Mouse (Mus musculus): ENCODE measurements around the gene Grk2. TPM values are rescaled to one million over a fixed set of nuclear protein-coding genes. Genes with fewer than 3 reads are reported as not detected.

Gene Grk2
- polyA plus RNA-seq (2015; fragmentation: Nextera tagmentation; extraction: Ambion mirVana), result 18.0 and 20.0 TPM in 2 replicates

DNA sequence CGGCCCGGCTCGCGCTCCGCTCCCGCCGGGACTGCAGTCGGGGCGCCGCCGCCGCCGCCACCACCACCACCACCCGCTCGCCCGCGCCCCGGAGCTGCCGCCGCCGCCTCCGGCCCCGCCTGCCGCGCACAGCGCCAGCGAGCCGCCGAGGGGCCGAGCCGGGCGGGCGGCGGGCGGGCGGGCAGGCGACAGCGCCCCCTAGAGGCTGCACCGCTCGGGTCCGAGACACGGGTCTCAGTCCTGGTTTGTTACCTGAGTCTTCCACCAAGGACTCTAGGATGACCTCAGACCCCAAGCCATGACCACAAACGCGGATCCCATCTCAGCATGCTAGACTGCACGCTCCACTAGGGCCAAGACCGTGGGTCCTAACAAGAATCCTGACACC, at the start of gene Grk2:
Grk2 (minus strand) TSS at position 33 of the 388 bp plus-strand sequence.
- peak within 1 kb of the TSS; percentile 77 for H3K4me2 ChIP-seq (ENCODE audit: low read depth, low read length)
- H3K36me3 ChIP-seq (ENCODE audit: control insufficient read depth, insufficient read depth, low read length), result no peaks in the 10 kb centered on the region
- peak within 1 kb of the TSS; percentile 99 for H3K9ac ChIP-seq (ENCODE audit: low read length)
- peak within 1 kb of the TSS; percentile 76 for H3K27ac ChIP-seq (ENCODE audit: low read length)
- under 1% methylated on average over 37 of the region's 46 CpGs for WGBS
- no peaks in the 10 kb centered on the region for H3K27me3 ChIP-seq (ENCODE audit: control insufficient read depth, insufficient read depth, low read length)
- H3K9me3 ChIP-seq (replicated peaks; ENCODE audit: control insufficient read depth, low read length), result no peaks in the 10 kb centered on the region
- ATAC-seq (ENCODE audit: insufficient read depth, low FRiP score), result peak; percentile 79
- H3K4me3 ChIP-seq (replicated peaks; ENCODE audit: low read length), result peak within 1 kb of the TSS; percentile 98
- H3K4me1 ChIP-seq (ENCODE audit: control insufficient read depth, insufficient read depth, low read length), result peaks cover 44% of the 10 kb centered on the region

- H3K27me3 ChIP-seq (ENCODE audit: control insufficient read depth, insufficient read depth, low read length), result no peaks in the 10 kb centered on the region
- peaks cover 18% of the 10 kb centered on the region for H3K36me3 ChIP-seq (ENCODE audit: control insufficient read depth, insufficient read depth, low read length)
- no peak overlapping the region for H3K9ac ChIP-seq (ENCODE audit: low read length)
- H3K4me1 ChIP-seq (ENCODE audit: control insufficient read depth, insufficient read depth, low read length), result no peaks in the 10 kb centered on the region
- no peak overlapping the region for H3K4me3 ChIP-seq (replicated peaks; ENCODE audit: low read length)
- WGBS, result 89% methylated on average over 2 of the region's 2 CpGs
- H3K4me2 ChIP-seq (ENCODE audit: low read depth, low read length), result no peak overlapping the region
- no peak overlapping the region for H3K27ac ChIP-seq (ENCODE audit: low read length)
- no peak for ATAC-seq (ENCODE audit: insufficient read depth, low FRiP score)
- no peaks in the 10 kb centered on the region for H3K9me3 ChIP-seq (replicated peaks; ENCODE audit: control insufficient read depth, low read length)
Observed at GRCm38 (mm10) chr19:4349455-4349854, 43.4 kb upstream of the Grk2 start.

DNA sequence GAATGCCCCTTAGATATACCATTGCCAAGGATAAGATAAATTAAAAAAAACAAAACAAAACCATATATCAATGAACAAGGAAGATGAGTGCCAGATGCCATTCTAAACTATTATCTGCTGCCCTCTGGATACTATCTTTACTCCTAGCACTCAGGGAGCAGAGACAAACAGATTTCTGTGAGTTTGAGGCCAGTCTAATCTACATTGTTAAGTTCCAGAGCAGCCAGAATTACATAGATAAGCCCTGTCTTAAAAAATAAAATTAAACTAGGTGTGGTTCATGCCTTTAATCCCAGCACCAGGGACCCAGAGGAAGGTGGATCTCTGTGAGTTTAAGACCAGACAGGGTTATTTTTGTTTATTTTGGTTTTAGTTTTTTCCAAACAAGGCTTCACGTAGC, 40.5 kb upstream of the Grk2 start:
- no peak overlapping the region for H3K9ac ChIP-seq (ENCODE audit: low read length)
- no peak overlapping the region for H3K4me2 ChIP-seq (ENCODE audit: low read depth, low read length)
- WGBS, result 81% methylated on average over 1 of the region's 1 CpGs
- H3K36me3 ChIP-seq (ENCODE audit: control insufficient read depth, insufficient read depth, low read length), result peaks cover 28% of the 10 kb centered on the region
- no peaks in the 10 kb centered on the region for H3K27me3 ChIP-seq (ENCODE audit: control insufficient read depth, insufficient read depth, low read length)
- H3K9me3 ChIP-seq (replicated peaks; ENCODE audit: control insufficient read depth, low read length), result no peaks in the 10 kb centered on the region
- no peak for ATAC-seq (ENCODE audit: insufficient read depth, low FRiP score)
- H3K4me3 ChIP-seq (replicated peaks; ENCODE audit: low read length), result no peak overlapping the region
- H3K27ac ChIP-seq (ENCODE audit: low read length), result no peak overlapping the region
- H3K4me1 ChIP-seq (ENCODE audit: control insufficient read depth, insufficient read depth, low read length), result no peaks in the 10 kb centered on the region

DNA sequence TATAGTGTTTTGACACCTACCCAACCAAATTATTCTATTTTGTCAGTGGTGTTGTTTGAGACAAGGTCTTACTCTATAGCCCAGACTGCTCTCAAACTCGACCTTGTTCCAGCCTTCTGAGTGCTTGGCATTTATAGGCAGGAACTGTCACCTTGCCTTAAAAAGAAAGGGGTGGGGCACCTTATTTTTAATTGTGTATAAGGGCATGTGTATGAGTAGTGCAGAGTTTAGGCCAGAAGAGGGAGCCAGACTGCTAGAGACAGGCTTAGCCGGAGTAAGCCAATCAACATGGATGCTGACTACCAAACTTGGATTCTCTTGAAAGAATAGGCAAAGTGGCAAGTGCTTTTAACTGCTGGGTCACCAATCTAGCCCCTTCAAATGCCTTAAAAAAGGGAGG, 32.1 kb upstream of the Grk2 start:
- peaks cover 23% of the 10 kb centered on the region for H3K36me3 ChIP-seq (ENCODE audit: control insufficient read depth, insufficient read depth, low read length)
- WGBS, result 32% methylated on average over 2 of the region's 2 CpGs

DNA sequence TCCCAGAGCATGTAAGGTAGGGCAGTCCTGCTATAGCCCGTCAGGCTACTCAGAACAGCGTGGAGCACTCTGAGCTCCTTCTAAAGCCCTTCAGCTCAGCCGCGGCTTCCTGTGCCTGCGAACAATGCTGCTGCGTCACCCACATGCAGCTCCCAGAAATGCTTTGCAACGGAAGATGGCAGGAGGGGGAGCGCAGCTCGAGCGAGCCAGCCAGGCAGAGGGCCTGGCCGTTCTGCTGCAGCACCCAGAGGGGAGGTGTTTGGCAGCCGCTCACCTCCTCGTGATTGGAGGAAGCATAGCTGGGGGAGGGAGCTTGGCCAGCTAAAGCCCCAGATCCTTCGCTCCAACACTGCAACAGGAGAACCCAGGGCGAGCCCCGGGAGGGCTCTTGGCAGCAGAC, 27.8 kb upstream of the Grk2 start:
- no peaks in the 10 kb centered on the region for H3K27me3 ChIP-seq (ENCODE audit: control insufficient read depth, insufficient read depth, low read length)
- peak; percentile 99 for ATAC-seq (ENCODE audit: insufficient read depth, low FRiP score)
- under 1% methylated on average over 16 of the region's 16 CpGs for WGBS
- no peaks in the 10 kb centered on the region; the same call in none of the 2 replicates for H3K36me3 ChIP-seq (ENCODE audit: control insufficient read depth, insufficient read depth, low read length)
- peak overlapping the region; percentile 96 for H3K27ac ChIP-seq (ENCODE audit: low read length)
- peaks cover 25% of the 10 kb centered on the region for H3K4me1 ChIP-seq (ENCODE audit: control insufficient read depth, insufficient read depth, low read length)
- peak overlapping the region; percentile 93 for H3K4me2 ChIP-seq (ENCODE audit: low read depth, low read length)
- H3K9ac ChIP-seq (ENCODE audit: low read length), result peak overlapping the region; percentile 80
- no peaks in the 10 kb centered on the region for H3K9me3 ChIP-seq (replicated peaks; ENCODE audit: control insufficient read depth, low read length)
- H3K4me3 ChIP-seq (replicated peaks; ENCODE audit: low read length), result peak overlapping the region; percentile 67

More for the DNA sequence above, 32.1 kb upstream of the Grk2 start:
- Histone ChIP-seq H3K9me3 (replicated peaks; ENCODE audit: control insufficient read depth, low read length) (no peaks in the 10 kb centered on the region), H3K9ac (ENCODE audit: low read length) (no peak overlapping the region), H3K4me1 (ENCODE audit: control insufficient read depth, insufficient read depth, low read length) (peaks cover 12% of the 10 kb centered on the region), H3K27ac (ENCODE audit: low read length) (no peak overlapping the region), H3K4me2 (ENCODE audit: low read depth, low read length) (no peak overlapping the region), H3K4me3 (replicated peaks; ENCODE audit: low read length) (no peak overlapping the region), H3K27me3 (ENCODE audit: control insufficient read depth, insufficient read depth, low read length) (no peaks in the 10 kb centered on the region)
- no peak for ATAC-seq (ENCODE audit: insufficient read depth, low FRiP score)

- Histone ChIP-seq H3K9ac (ENCODE audit: low read length) (peak overlapping the region; percentile 80), H3K4me2 (ENCODE audit: low read depth, low read length) (peak overlapping the region; percentile 93), H3K4me3 (replicated peaks; ENCODE audit: low read length) (peak overlapping the region; percentile 67), H3K36me3 (ENCODE audit: control insufficient read depth, insufficient read depth, low read length) (no peaks in the 10 kb centered on the region; the same call in none of the 2 replicates), H3K27me3 (ENCODE audit: control insufficient read depth, insufficient read depth, low read length) (no peaks in the 10 kb centered on the region), H3K27ac (ENCODE audit: low read length) (peak overlapping the region; percentile 96), H3K9me3 (replicated peaks; ENCODE audit: control insufficient read depth, low read length) (no peaks in the 10 kb centered on the region), H3K4me1 (ENCODE audit: control insufficient read depth, insufficient read depth, low read length) (peaks cover 25% of the 10 kb centered on the region)
- 0% methylated on average over 13 of the region's 13 CpGs for WGBS
- peak; percentile 30; the same call in 1 of the 2 replicates for ATAC-seq (ENCODE audit: insufficient read depth, low FRiP score)
Observed at GRCm38 (mm10) chr19:4333100-4333775, 27.2 kb upstream of the Grk2 start.

- WGBS, result 1% methylated on average over 4 of the region's 4 CpGs
Observed at GRCm38 (mm10) chr19:4332653-4333052, 26.6 kb upstream of the Grk2 start.

GRCm38 (mm10) chr19:4331273-4331672, 25.3 kb upstream of the Grk2 start:
- peaks cover 25% of the 10 kb centered on the region for H3K4me1 ChIP-seq (ENCODE audit: control insufficient read depth, insufficient read depth, low read length)
- no peak overlapping the region for H3K4me2 ChIP-seq (ENCODE audit: low read depth, low read length)
- no peak overlapping the region for H3K27ac ChIP-seq (ENCODE audit: low read length)
- H3K9ac ChIP-seq (ENCODE audit: low read length), result no peak overlapping the region
- peaks cover 10% of the 10 kb centered on the region for H3K36me3 ChIP-seq (ENCODE audit: control insufficient read depth, insufficient read depth, low read length)
- no peaks in the 10 kb centered on the region for H3K9me3 ChIP-seq (replicated peaks; ENCODE audit: control insufficient read depth, low read length)
- 71% methylated on average over 3 of the region's 3 CpGs for WGBS
- no peak for ATAC-seq (ENCODE audit: insufficient read depth, low FRiP score)
- H3K4me3 ChIP-seq (replicated peaks; ENCODE audit: low read length), result no peak overlapping the region
- no peaks in the 10 kb centered on the region for H3K27me3 ChIP-seq (ENCODE audit: control insufficient read depth, insufficient read depth, low read length)

More at GRCm38 (mm10) chr19:4332653-4333052, 26.6 kb upstream of the Grk2 start:
- Histone ChIP-seq H3K4me1 (ENCODE audit: control insufficient read depth, insufficient read depth, low read length) (peaks cover 25% of the 10 kb centered on the region), H3K9me3 (replicated peaks; ENCODE audit: control insufficient read depth, low read length) (no peaks in the 10 kb centered on the region), H3K4me3 (replicated peaks; ENCODE audit: low read length) (peak overlapping the region; percentile 67), H3K27me3 (ENCODE audit: control insufficient read depth, insufficient read depth, low read length) (no peaks in the 10 kb centered on the region), H3K9ac (ENCODE audit: low read length) (peak overlapping the region; percentile 80), H3K4me2 (ENCODE audit: low read depth, low read length) (peak overlapping the region; percentile 93), H3K36me3 (ENCODE audit: control insufficient read depth, insufficient read depth, low read length) (peaks cover under 1% of the 10 kb centered on the region), H3K27ac (ENCODE audit: low read length) (peak overlapping the region; percentile 96)
- ATAC-seq (ENCODE audit: insufficient read depth, low FRiP score), result no peak

DNA sequence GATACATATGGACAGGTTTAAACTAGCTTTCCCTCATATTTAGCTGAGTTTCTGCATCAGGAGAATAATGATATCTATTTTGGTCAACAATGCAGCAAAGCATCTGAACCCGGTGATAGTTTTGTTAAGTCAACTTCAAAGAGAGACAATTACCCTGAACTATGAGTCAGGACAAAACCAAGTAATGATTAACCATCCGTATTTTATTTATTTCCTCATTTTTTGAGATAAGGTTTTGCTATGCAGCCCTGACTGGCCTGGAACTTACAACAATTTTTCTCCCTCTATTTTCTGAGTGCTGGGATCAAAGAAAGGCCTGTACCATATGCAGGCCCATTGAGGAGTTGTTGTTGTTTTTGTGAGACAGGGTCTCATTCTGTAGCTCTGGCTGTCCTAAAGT, 24.6 kb upstream of the Grk2 start:
- peak overlapping the region; percentile 38; the same call in 1 of the 2 replicates for H3K27ac ChIP-seq (ENCODE audit: low read length)

More for the DNA sequence above, 24.6 kb upstream of the Grk2 start:
- no peaks in the 10 kb centered on the region for H3K27me3 ChIP-seq (ENCODE audit: control insufficient read depth, insufficient read depth, low read length)
- no peak overlapping the region for H3K4me3 ChIP-seq (replicated peaks; ENCODE audit: low read length)
- peaks cover 25% of the 10 kb centered on the region for H3K4me1 ChIP-seq (ENCODE audit: control insufficient read depth, insufficient read depth, low read length)
- no peak overlapping the region for H3K9ac ChIP-seq (ENCODE audit: low read length)
- H3K36me3 ChIP-seq (ENCODE audit: control insufficient read depth, insufficient read depth, low read length), result peaks cover 16% of the 10 kb centered on the region
- no peak for ATAC-seq (ENCODE audit: insufficient read depth, low FRiP score)
- H3K4me2 ChIP-seq (ENCODE audit: low read depth, low read length), result no peak overlapping the region
- H3K9me3 ChIP-seq (replicated peaks; ENCODE audit: control insufficient read depth, low read length), result no peaks in the 10 kb centered on the region
- WGBS, result 59% methylated on average over 2 of the region's 2 CpGs

Measured in stomach, embryonic 16.5 days (tissue).